Mouse (Mus musculus): Measurements from ENCODE around the gene Cyp46a1. TPM values are rescaled to one million over a fixed set of nuclear protein-coding genes. Genes with fewer than 3 reads are reported as not detected.

Gene Cyp46a1
- polyA plus RNA-seq, 1 experiment from 2014 or later, result 4.3 TPM

GRCm38 (mm10) chr12:108373611-108374010 is 39.4 kb downstream of the Cyp46a1 start:
- whole genome bisulfite sequencing (ENCODE audit: insufficient replicate concordance), result 73% methylated on average over 9 of the region's 9 CpGs
- H3K27ac ChIP-seq (ENCODE audit: low read depth, low read length), result no peak overlapping the region

DNA sequence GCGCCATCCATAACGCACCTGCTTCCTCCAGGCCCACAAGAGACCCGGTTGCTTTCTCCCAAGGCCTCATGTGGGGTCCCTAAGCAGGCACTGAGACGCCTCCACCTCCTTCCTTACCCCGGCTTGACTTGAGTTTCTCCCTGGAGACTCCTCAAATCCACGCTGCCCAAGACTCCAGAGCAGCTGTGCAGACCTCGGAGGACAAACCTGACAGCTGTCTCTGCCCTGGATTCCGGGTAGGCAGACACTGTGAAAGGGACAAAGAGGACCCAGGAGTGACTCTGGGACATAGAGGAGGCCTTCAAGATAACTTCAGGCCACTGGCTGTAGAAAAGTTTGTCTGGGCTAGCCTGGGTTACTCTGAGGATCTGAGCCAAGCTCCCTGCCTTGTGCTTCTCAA is 40.5 kb downstream of the Cyp46a1 start:
- Histone ChIP-seq H3K9ac (ENCODE audit: low read depth, low read length) (no peak overlapping the region), H3K27me3 (ENCODE audit: control insufficient read depth, insufficient read depth, low read length) (no peaks in the 10 kb centered on the region), H3K9me3 (replicated peaks; ENCODE audit: control insufficient read depth, low read length) (no peaks in the 10 kb centered on the region), H3K4me2 (no peak overlapping the region), H3K4me1 (ENCODE audit: control insufficient read depth, insufficient read depth, low read length) (peaks cover 27% of the 10 kb centered on the region), H3K27ac (ENCODE audit: low read depth, low read length) (no peak overlapping the region), H3K4me3 (ENCODE audit: low read depth, low read length) (no peak overlapping the region), H3K36me3 (ENCODE audit: control insufficient read depth, insufficient read depth, low read length) (no peaks in the 10 kb centered on the region)
- 84% methylated on average over 8 of the region's 8 CpGs for WGBS (ENCODE audit: insufficient replicate concordance)
- no peak for ATAC-seq (replicated peaks; ENCODE audit: insufficient number of reproducible peaks, low FRiP score, low TSS enrichment)

More at GRCm38 (mm10) chr12:108373611-108374010, 39.4 kb downstream of the Cyp46a1 start:
- H3K4me2 ChIP-seq, result no peak overlapping the region
- H3K9me3 ChIP-seq (replicated peaks; ENCODE audit: control insufficient read depth, low read length), result no peaks in the 10 kb centered on the region
- H3K4me1 ChIP-seq (ENCODE audit: control insufficient read depth, insufficient read depth, low read length), result peaks cover 27% of the 10 kb centered on the region
- no peaks in the 10 kb centered on the region for H3K36me3 ChIP-seq (ENCODE audit: control insufficient read depth, insufficient read depth, low read length)
- no peak for ATAC-seq (replicated peaks; ENCODE audit: insufficient number of reproducible peaks, low FRiP score, low TSS enrichment)
- no peak overlapping the region for H3K9ac ChIP-seq (ENCODE audit: low read depth, low read length)
- no peak overlapping the region for H3K4me3 ChIP-seq (ENCODE audit: low read depth, low read length)
- no peaks in the 10 kb centered on the region for H3K27me3 ChIP-seq (ENCODE audit: control insufficient read depth, insufficient read depth, low read length)

GRCm38 (mm10) chr12:108378379-108379133 is 44.4 kb downstream of the Cyp46a1 start:
- Histone ChIP-seq H3K27ac (ENCODE audit: low read depth, low read length) (no peak overlapping the region), H3K27me3 (ENCODE audit: control insufficient read depth, insufficient read depth, low read length) (no peaks in the 10 kb centered on the region), H3K4me1 (ENCODE audit: control insufficient read depth, insufficient read depth, low read length) (peaks cover 7% of the 10 kb centered on the region; the same call in 1 of the 2 replicates), H3K9me3 (replicated peaks; ENCODE audit: control insufficient read depth, low read length) (no peaks in the 10 kb centered on the region), H3K4me3 (ENCODE audit: low read depth, low read length) (no peak overlapping the region), H3K36me3 (ENCODE audit: control insufficient read depth, insufficient read depth, low read length) (no peaks in the 10 kb centered on the region), H3K4me2 (no peak overlapping the region), H3K9ac (ENCODE audit: low read depth, low read length) (no peak overlapping the region)
- WGBS (ENCODE audit: insufficient replicate concordance), result 86% methylated on average over 13 of the region's 13 CpGs
- ATAC-seq (replicated peaks; ENCODE audit: insufficient number of reproducible peaks, low FRiP score, low TSS enrichment), result no peak

- ATAC-seq (replicated peaks; ENCODE audit: insufficient number of reproducible peaks, low FRiP score, low TSS enrichment), result no peak
- H3K27ac ChIP-seq (ENCODE audit: low read depth, low read length), result no peak overlapping the region
- H3K4me2 ChIP-seq, result no peak overlapping the region
- H3K9ac ChIP-seq (ENCODE audit: low read depth, low read length), result no peak overlapping the region
- no peak overlapping the region for H3K4me3 ChIP-seq (ENCODE audit: low read depth, low read length)
- WGBS (ENCODE audit: insufficient replicate concordance), result 55% methylated on average over 13 of the region's 13 CpGs
- H3K27me3 ChIP-seq (ENCODE audit: control insufficient read depth, insufficient read depth, low read length), result no peaks in the 10 kb centered on the region
- no peaks in the 10 kb centered on the region; the same call in 1 of the 2 replicates for H3K4me1 ChIP-seq (ENCODE audit: control insufficient read depth, insufficient read depth, low read length)
- H3K9me3 ChIP-seq (replicated peaks; ENCODE audit: control insufficient read depth, low read length), result no peaks in the 10 kb centered on the region
- H3K36me3 ChIP-seq (ENCODE audit: control insufficient read depth, insufficient read depth, low read length), result no peaks in the 10 kb centered on the region
Measured at GRCm38 (mm10) chr12:108386476-108387232, 52.5 kb downstream of the Cyp46a1 start.

DNA sequence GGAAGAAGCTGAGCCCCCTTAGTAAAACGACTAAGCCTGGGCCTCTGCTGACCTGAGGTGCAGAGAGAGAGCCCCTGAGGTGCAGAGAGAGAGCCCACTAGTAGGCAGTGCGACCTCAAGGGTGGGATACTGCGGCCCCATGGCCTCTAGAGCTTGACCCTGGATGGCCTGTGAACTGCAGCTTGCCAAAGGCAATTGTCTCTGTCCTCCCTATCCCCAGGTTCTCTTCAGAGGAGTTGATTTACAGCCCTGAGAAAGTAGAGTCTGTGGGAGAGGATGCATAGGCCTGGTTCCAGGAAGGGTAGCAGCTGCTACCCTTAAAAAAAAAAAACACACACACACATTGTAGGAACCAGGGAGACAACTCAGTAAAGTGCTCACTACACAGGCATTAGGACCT is 55.5 kb downstream of the Cyp46a1 start:
- no peak overlapping the region for H3K4me3 ChIP-seq (ENCODE audit: low read depth, low read length)
- 46% methylated on average over 3 of the region's 3 CpGs for WGBS (ENCODE audit: insufficient replicate concordance)
- no peaks in the 10 kb centered on the region for H3K27me3 ChIP-seq (ENCODE audit: control insufficient read depth, insufficient read depth, low read length)
- no peaks in the 10 kb centered on the region for H3K9me3 ChIP-seq (replicated peaks; ENCODE audit: control insufficient read depth, low read length)
- peaks cover 15% of the 10 kb centered on the region for H3K4me1 ChIP-seq (ENCODE audit: control insufficient read depth, insufficient read depth, low read length)
- no peak overlapping the region for H3K27ac ChIP-seq (ENCODE audit: low read depth, low read length)
- no peak for ATAC-seq (replicated peaks; ENCODE audit: insufficient number of reproducible peaks, low FRiP score, low TSS enrichment)
- H3K4me2 ChIP-seq, result no peak overlapping the region
- H3K36me3 ChIP-seq (ENCODE audit: control insufficient read depth, insufficient read depth, low read length), result no peaks in the 10 kb centered on the region
- no peak overlapping the region for H3K9ac ChIP-seq (ENCODE audit: low read depth, low read length)

DNA sequence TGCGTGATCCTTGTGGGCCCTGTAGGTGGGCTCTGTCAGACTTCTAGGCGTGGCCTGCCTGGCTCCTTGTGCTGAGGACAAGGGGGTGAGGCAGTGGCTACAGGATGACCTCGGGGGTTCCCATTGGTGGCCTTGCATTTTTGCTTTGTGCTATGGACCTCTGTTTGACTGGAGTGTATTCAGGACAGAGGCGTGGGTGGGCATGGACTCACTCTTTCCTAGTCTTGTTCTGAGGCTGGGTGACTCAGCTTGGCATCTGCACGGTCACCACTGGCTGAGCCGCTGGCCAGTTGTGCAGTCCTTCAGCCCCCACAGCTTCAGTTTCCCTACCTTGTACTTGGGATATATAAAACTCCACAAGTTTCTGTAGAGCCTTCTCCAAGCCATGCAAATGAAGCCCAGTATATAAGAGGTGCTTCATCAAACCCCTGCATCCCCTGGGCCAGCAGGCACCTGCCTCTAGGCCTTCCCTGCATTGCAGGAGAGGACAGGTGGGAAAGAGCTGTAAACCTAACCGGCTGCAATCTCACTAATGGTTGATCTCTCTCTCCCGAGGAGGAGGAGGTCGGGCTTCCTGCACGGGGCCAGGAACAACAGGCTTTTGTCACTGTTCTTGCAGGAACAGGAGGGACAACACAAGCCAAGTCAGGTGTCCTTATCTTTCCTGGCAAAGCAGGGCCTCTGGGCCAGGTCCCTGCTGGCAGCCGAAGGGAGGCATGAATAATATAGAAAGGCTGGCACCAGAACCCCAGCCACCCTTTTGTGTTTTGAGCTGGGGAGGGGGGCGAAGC is 58.3 kb downstream of the Cyp46a1 start:
- Histone ChIP-seq H3K4me2 (no peak overlapping the region), H3K27me3 (ENCODE audit: control insufficient read depth, insufficient read depth, low read length) (no peaks in the 10 kb centered on the region), H3K9ac (ENCODE audit: low read depth, low read length) (no peak overlapping the region), H3K4me1 (ENCODE audit: control insufficient read depth, insufficient read depth, low read length) (peaks cover 15% of the 10 kb centered on the region), H3K9me3 (replicated peaks; ENCODE audit: control insufficient read depth, low read length) (no peaks in the 10 kb centered on the region), H3K36me3 (ENCODE audit: control insufficient read depth, insufficient read depth, low read length) (no peaks in the 10 kb centered on the region), H3K4me3 (ENCODE audit: low read depth, low read length) (no peak overlapping the region), H3K27ac (ENCODE audit: low read depth, low read length) (no peak overlapping the region)
- 61% methylated on average over 12 of the region's 12 CpGs for WGBS (ENCODE audit: insufficient replicate concordance)
- no peak for ATAC-seq (replicated peaks; ENCODE audit: insufficient number of reproducible peaks, low FRiP score, low TSS enrichment)

DNA sequence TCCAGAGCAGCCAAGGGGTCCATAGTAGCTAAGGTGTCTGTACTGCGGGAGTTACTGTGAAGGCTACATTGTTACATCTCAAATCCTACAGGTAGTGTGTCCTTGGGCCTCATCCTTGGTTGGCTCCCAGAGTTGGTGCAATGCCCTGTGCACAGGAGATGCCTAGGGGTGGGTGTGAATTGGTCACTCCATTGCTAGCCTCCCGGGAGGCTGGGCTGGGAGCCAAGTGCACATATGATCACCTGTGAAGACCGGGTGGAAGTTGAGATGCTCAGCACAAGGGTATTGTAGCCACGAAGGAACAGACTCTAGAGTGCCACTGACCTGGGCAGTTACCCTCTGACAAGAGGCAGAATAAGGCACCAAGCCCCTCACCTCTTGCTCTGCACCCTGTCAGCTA is 58.9 kb downstream of the Cyp46a1 start:
- no peaks in the 10 kb centered on the region for H3K9me3 ChIP-seq (replicated peaks; ENCODE audit: control insufficient read depth, low read length)
- no peak overlapping the region for H3K9ac ChIP-seq (ENCODE audit: low read depth, low read length)
- 78% methylated on average over 4 of the region's 4 CpGs for WGBS (ENCODE audit: insufficient replicate concordance)
- no peaks in the 10 kb centered on the region for H3K36me3 ChIP-seq (ENCODE audit: control insufficient read depth, insufficient read depth, low read length)
- H3K27ac ChIP-seq (ENCODE audit: low read depth, low read length), result no peak overlapping the region; the same call in 1 of the 2 replicates
- ATAC-seq (replicated peaks; ENCODE audit: insufficient number of reproducible peaks, low FRiP score, low TSS enrichment), result no peak
- peaks cover 15% of the 10 kb centered on the region for H3K4me1 ChIP-seq (ENCODE audit: control insufficient read depth, insufficient read depth, low read length)
- H3K4me3 ChIP-seq (ENCODE audit: low read depth, low read length), result no peak overlapping the region
- H3K27me3 ChIP-seq (ENCODE audit: control insufficient read depth, insufficient read depth, low read length), result no peaks in the 10 kb centered on the region
- no peak overlapping the region for H3K4me2 ChIP-seq

DNA sequence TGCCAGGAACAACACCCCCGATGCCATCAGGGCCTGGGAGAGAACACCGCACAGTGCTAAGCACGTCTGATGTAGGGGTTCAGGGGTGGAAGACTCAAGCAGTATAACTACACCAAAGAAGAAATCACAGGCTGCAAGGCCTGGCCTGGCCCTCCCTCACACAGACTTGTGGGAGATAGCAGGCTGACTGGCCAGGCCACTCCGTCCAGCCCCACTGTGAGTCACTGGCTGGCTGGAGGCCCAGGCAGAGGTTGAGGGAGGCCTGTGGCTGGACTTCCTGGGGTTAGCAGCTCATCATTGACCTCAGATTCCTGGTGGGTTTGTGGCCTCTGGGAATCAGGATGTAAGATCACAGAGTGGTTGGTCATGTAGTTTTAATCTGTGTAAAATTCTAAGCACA is 59.5 kb downstream of the Cyp46a1 start:
- Histone ChIP-seq H3K4me3 (ENCODE audit: low read depth, low read length) (no peak overlapping the region), H3K9me3 (replicated peaks; ENCODE audit: control insufficient read depth, low read length) (no peaks in the 10 kb centered on the region), H3K9ac (ENCODE audit: low read depth, low read length) (no peak overlapping the region), H3K27me3 (ENCODE audit: control insufficient read depth, insufficient read depth, low read length) (no peaks in the 10 kb centered on the region), H3K36me3 (ENCODE audit: control insufficient read depth, insufficient read depth, low read length) (no peaks in the 10 kb centered on the region), H3K27ac (ENCODE audit: low read depth, low read length) (peak overlapping the region; percentile 37), H3K4me2 (no peak overlapping the region), H3K4me1 (ENCODE audit: control insufficient read depth, insufficient read depth, low read length) (peaks cover 15% of the 10 kb centered on the region)
- ATAC-seq (replicated peaks; ENCODE audit: insufficient number of reproducible peaks, low FRiP score, low TSS enrichment), result 0 out of 2 replicates have a peak, but pooled peaks have one; percentile 48
- WGBS (ENCODE audit: insufficient replicate concordance), result 64% methylated on average over 4 of the region's 4 CpGs
